Mouse (Mus musculus) cerebellum, adult 11 months (tissue): ENCODE results near the gene Tmem19.

Experiments used
- DNase-seq: peaks from one replicate; pipeline ENCODE4 v3.0.0; 2022

Gene Tmem19

GRCm38 (mm10) chr10:115361840-115362622 is at the start of gene Tmem19:
Gene Tmem19, minus strand, starts transcription at chr10:115362501.
- DNase-seq, result peak; percentile 97

- peak; percentile 21 for DNase-seq
Measured at GRCm38 (mm10) chr10:115406393-115406792, 44.1 kb upstream of the Tmem19 start.

GRCm38 (mm10) chr10:115391896-115392295 is 29.6 kb upstream of the Tmem19 start:
- no peak for DNase-seq

GRCm38 (mm10) chr10:115391076-115391475 is 28.8 kb upstream of the Tmem19 start:
- DNase-seq, result no peak

GRCm38 (mm10) chr10:115387891-115388290 is 25.6 kb upstream of the Tmem19 start:
- no peak for DNase-seq

GRCm38 (mm10) chr10:115385018-115386002 is 23.0 kb upstream of the Tmem19 start:
- DNase-seq, result peak; percentile 62

- DNase-seq, result peak; percentile 97
Measured at GRCm38 (mm10) chr10:115384221-115385017, 22.1 kb upstream of the Tmem19 start, which contains the start of the genes Thap2 and Zfc3h1. Gene Thap2, minus strand, starts transcription at chr10:115384443. Gene Zfc3h1, plus strand, starts transcription at chr10:115384959.

- DNase-seq, result no peak
Measured at GRCm38 (mm10) chr10:115383644-115384220, 21.4 kb upstream of the Tmem19 start.

- no peak for DNase-seq
Measured at GRCm38 (mm10) chr10:115382846-115383643, 20.7 kb upstream of the Tmem19 start.

- no peak for DNase-seq
Measured at GRCm38 (mm10) chr10:115381506-115382084, 19.3 kb upstream of the Tmem19 start.

GRCm38 (mm10) chr10:115363151-115363550 is 850 bp upstream of the Tmem19 start:
- no peak for DNase-seq

- DNase-seq, result no peak
Measured at GRCm38 (mm10) chr10:115362623-115362964, 293 bp upstream of the Tmem19 start.

GRCm38 (mm10) chr10:115359066-115359465 is 3.2 kb downstream of the Tmem19 start:
- no peak for DNase-seq

GRCm38 (mm10) chr10:115358216-115358919 is 3.9 kb downstream of the Tmem19 start:
- DNase-seq, result no peak

- no peak for DNase-seq
Measured at GRCm38 (mm10) chr10:115356106-115356505, 6.2 kb downstream of the Tmem19 start.

GRCm38 (mm10) chr10:115355016-115355415 is 7.3 kb downstream of the Tmem19 start:
- DNase-seq, result no peak

- DNase-seq, result no peak
Measured at GRCm38 (mm10) chr10:115354553-115354952, 7.7 kb downstream of the Tmem19 start.

- no peak for DNase-seq
Measured at GRCm38 (mm10) chr10:115350810-115351397, 11.4 kb downstream of the Tmem19 start.

GRCm38 (mm10) chr10:115349509-115349908 is 12.8 kb downstream of the Tmem19 start:
- no peak for DNase-seq

GRCm38 (mm10) chr10:115349029-115349428 is 13.3 kb downstream of the Tmem19 start:
- DNase-seq, result no peak
